Mouse (Mus musculus): ENCODE measurements around the gene Vmn2r83.

DNA sequence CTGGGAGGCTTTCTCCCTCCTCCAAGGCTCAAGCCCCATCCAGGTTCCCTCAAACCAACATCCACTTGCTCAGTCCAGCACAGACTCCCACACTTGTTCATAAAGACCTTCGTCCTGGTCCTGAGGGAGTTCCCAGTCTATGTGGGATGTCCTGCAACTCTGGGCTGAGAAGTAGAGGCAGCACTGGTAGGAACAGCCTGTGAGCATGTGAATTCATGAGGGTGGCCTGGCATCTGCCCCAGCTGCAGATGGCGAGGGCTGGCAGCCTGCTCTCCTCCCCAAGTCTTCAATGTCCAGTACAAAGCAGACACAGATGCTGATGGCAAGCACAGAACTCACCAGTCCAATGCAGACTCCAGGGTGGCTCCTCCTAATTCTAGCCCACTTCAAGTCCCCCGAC is 69.8 kb downstream of the Vmn2r83 start:
- TF ChIP-seq TAL1 (IDR thresholded peaks at IDR 0.05; ENCODE audit: low read length) (no peak), GATA1 (IDR thresholded peaks at IDR 0.05; ENCODE audit: low read length) (no peak)
